Comparison of ENCODE assay signal across 7 mouse cellular contexts in the genomic region with DNA sequence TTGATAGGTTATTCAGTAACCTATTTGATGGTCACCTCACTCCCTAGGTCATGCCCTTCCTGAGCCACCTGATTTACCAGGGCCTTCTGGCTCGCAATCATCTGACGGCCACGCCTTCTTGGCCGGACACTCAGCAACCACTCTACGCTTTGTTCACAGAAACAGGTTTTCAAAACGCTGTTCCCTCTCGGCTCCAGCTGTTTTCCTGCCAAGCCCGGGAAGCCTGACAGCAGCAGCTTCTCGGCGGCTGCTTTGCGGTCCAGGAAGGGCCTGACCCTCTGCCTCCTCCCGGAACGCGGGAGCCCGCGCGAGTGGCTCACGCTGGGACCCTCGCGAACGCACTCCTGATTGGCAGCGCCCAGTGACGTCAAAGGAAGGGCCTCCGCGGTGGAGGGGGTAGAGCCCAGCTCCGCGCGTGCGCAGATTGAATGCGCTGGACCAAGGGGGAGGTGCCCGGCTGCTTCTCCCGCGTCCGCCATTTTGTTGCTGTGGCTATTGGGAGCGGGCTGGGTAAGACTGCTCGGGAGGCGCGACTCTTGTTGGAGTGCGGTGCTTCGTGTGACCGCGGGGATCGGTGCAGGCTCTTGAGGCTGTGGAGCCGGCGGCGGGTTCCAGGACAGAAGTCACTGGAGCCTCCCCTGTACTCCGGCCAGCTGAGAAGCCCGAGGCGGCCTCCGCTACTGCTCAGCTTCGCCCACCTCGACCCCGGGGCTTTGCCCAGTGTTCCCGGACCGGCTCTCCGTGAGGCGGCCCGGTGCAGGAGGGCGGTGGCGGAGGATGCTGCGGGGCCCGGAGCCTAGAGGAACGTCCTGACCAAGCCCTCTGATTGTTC. TPM values are rescaled to one million over a fixed set of nuclear protein-coding genes. Genes with fewer than 3 reads are reported as not detected.
DNase-seq lines count a peak whose midpoint lies in the region; ATAC-seq lines count a peak whose summit lies in the region.

A gene (plus strand): TSS at position 447 of the 832 bp plus-strand sequence.

- peak within 1 kb of the TSS; percentile 80 for H3K4me3 ChIP-seq in intestine, embryonic 15.5 days (replicated peaks)
- H3K4me3 ChIP-seq in midbrain, embryonic 10.5 days: peak within 1 kb of the TSS; percentile 94

- H3K27me3 ChIP-seq in intestine, embryonic 15.5 days (replicated peaks): no peaks in the 10 kb centered on the region
- H3K27me3 ChIP-seq in midbrain, embryonic 10.5 days (ENCODE audit: low read depth, poor library complexity, severe bottlenecking): no peaks in the 10 kb centered on the region

- intact Hi-C loops in gastrocnemius, postnatal 36 days (cut with DNase I): no loop called here
- intact Hi-C loops in left cerebral cortex, postnatal 25 days (cut with DNase I): loop anchor here (1.0 kb wide), 1 partner anchor 46 kb away; a partner anchor contains a TSS

- peak within 1 kb of the TSS; percentile 78 for H3K4me2 ChIP-seq in intestine, embryonic 15.5 days (replicated peaks)

- DNase-seq in adrenal gland, adult 18-20 months (ENCODE audit: low spot score in 2 of 2): peak; percentile 97
- peak; percentile 100 for DNase-seq in embryo, embryonic 11 days
- peak; percentile 94 to 97 for DNase-seq in gastrocnemius, postnatal 36 days
- peak; percentile 97 to 98 for DNase-seq in left cerebral cortex, postnatal 25 days (ENCODE audit: low spot score in 2 of 2)
- DNase-seq in midbrain, embryonic 10.5 days (ENCODE audit: low spot score): peak; percentile 99
- DNase-seq in right cerebral cortex, postnatal 4 days: peak; percentile 98

- H3K9me3 ChIP-seq in intestine, embryonic 15.5 days: no peaks in the 10 kb centered on the region
- H3K9me3 ChIP-seq in midbrain, embryonic 10.5 days (replicated peaks): no peaks in the 10 kb centered on the region

- H3K4me1 ChIP-seq in intestine, embryonic 15.5 days (replicated peaks): peaks cover 9% of the 10 kb centered on the region
- peaks cover 30% of the 10 kb centered on the region for H3K4me1 ChIP-seq in midbrain, embryonic 10.5 days

- WGBS in intestine, embryonic 15.5 days: under 1% methylated on average over 63 of the region's 63 CpGs
- under 1% methylated on average over 63 of the region's 63 CpGs for WGBS in midbrain, embryonic 10.5 days

- peaks cover 5% of the 10 kb centered on the region; the same call in 1 of the 2 replicates for H3K36me3 ChIP-seq in intestine, embryonic 15.5 days
- H3K36me3 ChIP-seq in midbrain, embryonic 10.5 days: peaks cover 23% of the 10 kb centered on the region

- H3K9ac ChIP-seq in intestine, embryonic 15.5 days: peak within 1 kb of the TSS; percentile 96

- ATAC-seq in intestine, embryonic 15.5 days: peak; percentile 99

- H3K27ac ChIP-seq in intestine, embryonic 15.5 days: peak within 1 kb of the TSS; percentile 93
- peak within 1 kb of the TSS; percentile 97 for H3K27ac ChIP-seq in midbrain, embryonic 10.5 days (replicated peaks)

RNA-seq across cellular contexts. Expression of the gene that starts here (rescaled TPM):
- 10 to 100 TPM; 38.3 to 39.2 TPM for total RNA-seq in adrenal gland, adult 18-20 months (2021)
- 10 to 100 TPM; 17.3 to 17.6 TPM for total RNA-seq in gastrocnemius, postnatal 36 days (2021)
- 53.3 and 57.8 TPM in 2 replicates for polyA plus RNA-seq in intestine, embryonic 15.5 days (2015; fragmentation: Nextera tagmentation; extraction: Ambion mirVana)
- total RNA-seq in left cerebral cortex, postnatal 25 days (2021): 10 to 100 TPM; 30.9 to 31.0 TPM
- 69.2 and 71.6 TPM in 2 replicates for polyA plus RNA-seq in midbrain, embryonic 10.5 days (2016; fragmentation: Nextera tagmentation; extraction: Ambion mirVana)

Comparison
In these comparisons a context has a peak if more than half of its experiments do, and no peak if none do; other contexts are left out.
1. Peak in every context shown above with its lines: DNase-seq, ATAC-seq, H3K4me3 ChIP-seq and H3K27ac ChIP-seq.